Mouse (Mus musculus) midbrain, embryonic 10.5 days (tissue): ENCODE data around the gene Prrxl1. TPM values are rescaled to one million over a fixed set of nuclear protein-coding genes. Genes with fewer than 3 reads are reported as not detected.

ENCODE experiments used
- DNase-seq: peaks from one replicate; pipeline ENCODE4 v3.0.0-alpha.2; 2017; ENCODE audit warnings: low spot score
- H3K27ac ChIP-seq: fragments of 300-500 bp; sonication (generic); replicated peaks from 2 replicates; pipeline ENCODE4 v1.5.1; 2016; ENCODE audit warnings: mild to moderate bottlenecking
- H3K27me3 ChIP-seq: fragments of 300-500 bp; sonication (generic); 2 replicates; pipeline ENCODE4 v1.6.1; 2016; ENCODE audit warnings: low read depth, mild to moderate bottlenecking; ENCODE audit not compliant: poor library complexity, severe bottlenecking
- H3K36me3 ChIP-seq: fragments of 300-500 bp; sonication (generic); 2 replicates; pipeline ENCODE4 v1.6.1; 2016; ENCODE audit warnings: mild to moderate bottlenecking, moderate library complexity
- H3K4me1 ChIP-seq: fragments of 300-500 bp; sonication (generic); 2 replicates; pipeline ENCODE4 v1.6.1; 2016
- H3K4me3 ChIP-seq: fragments of 300-500 bp; sonication (generic); 2 replicates; pipeline ENCODE4 v1.5.1; 2016; ENCODE audit warnings: mild to moderate bottlenecking, moderate library complexity
- H3K9me3 ChIP-seq: fragments of 300-500 bp; sonication (generic); replicated peaks from 2 replicates; pipeline ENCODE4 v1.6.1; 2016; ENCODE audit warnings: mild to moderate bottlenecking
- WGBS: fragments of 180-500 bp; shearing (Covaris S2); methylation state at CpG from one replicate; pipeline ENCODE4 v1.1.7; 2016; 5-methylcytosine and 5-hydroxymethylcytosine counted together
- polyA plus RNA-seq: library from polyadenylated mRNA; unstranded; fragments of >200 nt; fragmentation: Nextera tagmentation; extraction: Ambion mirVana; gene quantifications from 2 replicates; pipeline ENCODE4 v1.2.1, GENCODE M21; 2016

The Prrxl1 gene
- polyA plus RNA-seq, 1 experiment from 2014 or later: 6.0 TPM

- no peaks in the 10 kb centered on the region for H3K4me1 ChIP-seq
These were observed 96.7 kb downstream of the Prrxl1 start for GRCm38 (mm10) chr14:32695906-32696305.

GRCm38 (mm10) chr14:32696344-32696743 is 97.1 kb downstream of the Prrxl1 start:
- Histone ChIP-seq H3K27ac (no peak overlapping the region), H3K27me3 (no peaks in the 10 kb centered on the region), H3K9me3 (no peaks in the 10 kb centered on the region), H3K4me3 (no peak overlapping the region), H3K4me1 (no peaks in the 10 kb centered on the region), H3K36me3 (no peaks in the 10 kb centered on the region)
- WGBS: 83% methylated on average over 2 of the region's 2 CpGs
- no peak for DNase-seq

More at GRCm38 (mm10) chr14:32695906-32696305, 96.7 kb downstream of the Prrxl1 start:
- Histone ChIP-seq H3K27me3 (no peaks in the 10 kb centered on the region), H3K36me3 (no peaks in the 10 kb centered on the region), H3K4me3 (no peak overlapping the region), H3K27ac (no peak overlapping the region), H3K9me3 (no peaks in the 10 kb centered on the region)
- no peak for DNase-seq
- WGBS: 88% methylated on average over 2 of the region's 2 CpGs

GRCm38 (mm10) chr14:32697774-32698173 is 98.6 kb downstream of the Prrxl1 start:
- H3K36me3 ChIP-seq: no peaks in the 10 kb centered on the region
- no peak for DNase-seq
- no peaks in the 10 kb centered on the region for H3K4me1 ChIP-seq
- H3K9me3 ChIP-seq: no peaks in the 10 kb centered on the region
- no peak overlapping the region for H3K27ac ChIP-seq
- H3K4me3 ChIP-seq: no peak overlapping the region
- WGBS: 86% methylated on average over 8 of the region's 8 CpGs
- no peaks in the 10 kb centered on the region for H3K27me3 ChIP-seq

- no peak overlapping the region for H3K4me3 ChIP-seq
- no peaks in the 10 kb centered on the region for H3K9me3 ChIP-seq
- H3K27ac ChIP-seq: no peak overlapping the region
- WGBS: 90% methylated on average over 3 of the region's 3 CpGs
- no peaks in the 10 kb centered on the region for H3K36me3 ChIP-seq
- no peak for DNase-seq
- H3K27me3 ChIP-seq: no peaks in the 10 kb centered on the region
- H3K4me1 ChIP-seq: no peaks in the 10 kb centered on the region; the same call in 1 of the 2 replicates
These were observed 99.3 kb downstream of the Prrxl1 start for GRCm38 (mm10) chr14:32698556-32698955.

Other genes with a start within 250 kb of the Prrxl1 start
- gene 1700024G13Rik, start 211.0 kb upstream of the Prrxl1 start, polyA plus RNA-seq: not detected in 2 replicates
- gene Slc18a3, start 134.6 kb upstream of the Prrxl1 start, polyA plus RNA-seq: 0.41 and 0.77 TPM in 2 replicates
- gene Chat, start 133.4 kb upstream of the Prrxl1 start, polyA plus RNA-seq: 0.07 and 0.10 TPM in 2 replicates
- gene Ercc6, start 85.9 kb upstream of the Prrxl1 start, polyA plus RNA-seq: 26.0 and 27.8 TPM in 2 replicates
- 0.09 and 0.27 TPM in 2 replicates for gene 3425401B19Rik, start 85.9 kb downstream of the Prrxl1 start, polyA plus RNA-seq
- 0.25 and 0.56 TPM in 2 replicates for gene Tmem273, start 186.6 kb downstream of the Prrxl1 start, polyA plus RNA-seq
- gene Fam170b, start 234.6 kb downstream of the Prrxl1 start, polyA plus RNA-seq: not detected in 2 replicates